Mouse (Mus musculus): ENCODE measurements around the gene Tbc1d10b. TPM values are rescaled to one million over a fixed set of nuclear protein-coding genes. Genes with fewer than 3 reads are reported as not detected.

The Tbc1d10b gene
- total RNA-seq, 1 experiment from 2014 or later: 38.9 TPM

DNA sequence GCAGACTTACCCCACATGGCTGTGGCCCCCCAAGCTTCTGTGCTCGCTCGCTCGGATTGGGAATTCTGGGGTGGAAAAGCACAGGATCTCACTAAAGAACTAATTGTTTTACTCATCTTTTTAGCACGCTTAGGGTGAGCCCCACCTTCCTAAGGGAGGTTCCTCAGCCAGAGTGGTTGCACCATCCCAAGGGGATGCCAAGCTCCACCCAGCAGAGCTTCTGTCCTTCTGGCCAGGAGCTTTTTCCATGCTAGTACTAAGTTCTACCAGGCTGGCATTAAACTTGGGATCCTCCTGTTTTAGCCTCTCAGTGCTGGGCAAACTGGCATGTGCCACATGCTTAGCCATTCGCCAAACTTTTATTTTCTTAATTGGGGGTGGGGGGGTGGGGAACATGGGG lies 45.7 kb downstream of the Tbc1d10b start:
- DNase-seq: peak; percentile 61

DNA sequence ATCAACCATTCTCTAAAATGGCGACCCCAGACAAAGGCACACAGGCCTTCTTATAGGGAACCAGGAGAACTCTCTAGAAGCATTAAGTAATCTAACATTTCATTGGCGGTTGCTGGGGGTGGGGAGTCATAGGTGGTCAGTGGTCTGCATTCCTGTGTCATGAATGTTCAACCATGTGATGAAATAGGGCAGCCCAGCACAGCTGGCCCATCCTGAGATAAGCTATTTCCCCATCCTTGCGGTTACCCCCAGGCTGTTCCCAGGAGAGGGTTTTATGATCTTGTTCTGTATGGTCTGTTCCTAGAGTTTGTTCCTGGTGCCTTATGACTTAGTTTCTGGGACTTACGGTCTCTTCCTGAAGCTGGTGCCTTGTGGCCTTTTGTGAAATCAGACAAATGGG lies 50.7 kb downstream of the Tbc1d10b start:
- no peak for DNase-seq

- DNase-seq: peak; percentile 30
Measured at GRCm38 (mm10) chr7:127153477-127153876, 54.8 kb downstream of the Tbc1d10b start.

DNA sequence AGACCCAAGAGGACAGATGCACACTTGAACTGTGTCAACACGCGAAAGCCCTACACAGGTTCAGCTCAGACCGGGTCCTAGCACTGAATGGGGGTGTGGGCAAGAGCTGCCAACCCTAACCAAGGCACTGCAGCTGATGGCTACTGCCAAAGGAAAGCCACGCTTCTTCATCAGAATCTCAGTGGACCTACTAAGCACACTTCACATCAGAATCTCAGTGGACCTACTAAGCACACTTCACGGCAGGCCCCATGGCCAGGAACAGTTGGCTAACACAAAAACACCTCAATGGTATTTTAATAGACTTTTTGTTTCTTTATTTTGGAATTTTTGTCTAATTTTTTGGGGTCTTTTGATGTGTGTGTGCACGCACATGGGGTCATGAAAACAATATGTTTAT lies 55.8 kb downstream of the Tbc1d10b start:
- no peak for DNase-seq

DNA sequence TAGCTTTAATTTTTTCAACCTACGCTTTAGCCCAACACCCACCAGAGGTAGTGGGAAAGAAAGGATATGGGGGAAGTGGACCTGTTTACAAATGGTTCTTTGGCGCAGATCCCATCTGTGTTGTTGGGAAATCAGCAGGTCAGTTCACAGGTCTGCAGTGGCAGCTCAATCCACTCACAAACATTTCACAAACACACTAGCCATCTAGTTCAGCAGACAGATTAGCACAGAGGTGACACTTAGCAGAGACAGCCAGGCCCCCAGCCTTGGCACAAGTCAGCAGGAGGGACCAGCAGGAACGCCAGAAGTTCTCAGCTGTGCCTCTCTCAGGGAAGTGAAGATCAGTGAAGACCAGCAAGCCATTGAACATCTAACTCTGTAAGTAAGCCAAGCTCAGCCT lies 60.4 kb downstream of the Tbc1d10b start:
- DNase-seq: no peak

Other genes starting within 250 kb of the Tbc1d10b start
- gene Cdipt, start 232.6 kb downstream of the Tbc1d10b start, total RNA-seq (2021): 78.2 and 83.0 TPM in 2 replicates
- 1.6 TPM in 2 replicates for gene Cdiptos, start 232.4 kb downstream of the Tbc1d10b start, total RNA-seq (2021)
- 61.7 and 63.8 TPM in 2 replicates for gene Mvp, start 193.8 kb downstream of the Tbc1d10b start, total RNA-seq (2021)
- gene Pagr1b, start 192.0 kb downstream of the Tbc1d10b start, total RNA-seq (2021): 3.0 and 3.2 TPM in 2 replicates
- 7.9 and 24.6 TPM in 2 replicates for gene Pagr1a, start 191.1 kb downstream of the Tbc1d10b start, total RNA-seq (2021)
- 8.4 and 26.9 TPM in 2 replicates for gene Gm42742, start 187.4 kb downstream of the Tbc1d10b start, total RNA-seq (2021)
- gene Prrt2, start 187.3 kb downstream of the Tbc1d10b start, total RNA-seq (2021): 3.5 and 4.6 TPM in 2 replicates
- gene Maz, start 181.4 kb downstream of the Tbc1d10b start, total RNA-seq (2021): 133 and 142 TPM in 2 replicates
- gene Kif22, start 166.0 kb downstream of the Tbc1d10b start, total RNA-seq (2021): 18.9 and 21.7 TPM in 2 replicates
- not detected in 2 replicates for gene Zg16, start 121.1 kb downstream of the Tbc1d10b start, total RNA-seq (2021)
- 1.3 and 5.7 TPM in 2 replicates for gene AI467606, start 117.1 kb downstream of the Tbc1d10b start, total RNA-seq (2021)
- gene Qprt, start 86.2 kb downstream of the Tbc1d10b start, total RNA-seq (2021): 1.8 and 11.4 TPM in 2 replicates
- 1.4 and 7.9 TPM in 2 replicates for gene Spn, start 70.6 kb downstream of the Tbc1d10b start, total RNA-seq (2021)
- gene Cd2bp2, start 12.4 kb downstream of the Tbc1d10b start, total RNA-seq (2021): 50.9 and 55.4 TPM in 2 replicates
- gene Mylpf, start 422 bp upstream of the Tbc1d10b start, total RNA-seq (2021): 4.3 and 4.9 TPM in 2 replicates
- gene Zfp553, start 24.6 kb upstream of the Tbc1d10b start, total RNA-seq (2021): 10.0 and 13.8 TPM in 2 replicates
- gene Sept1, start 24.7 kb upstream of the Tbc1d10b start, total RNA-seq (2021): 11.2 and 35.8 TPM in 2 replicates
- gene Zfp771, start 35.8 kb upstream of the Tbc1d10b start, total RNA-seq (2021): 25.9 and 28.1 TPM in 2 replicates
- 48.3 and 57.5 TPM in 2 replicates for gene Dctpp1, start 52.2 kb upstream of the Tbc1d10b start, total RNA-seq (2021)
- gene Sephs2, start 65.6 kb upstream of the Tbc1d10b start, total RNA-seq (2021): 147 and 187 TPM in 2 replicates
- gene Itgal, start 87.8 kb upstream of the Tbc1d10b start, total RNA-seq (2021): 2.2 and 8.8 TPM in 2 replicates
- 31.2 and 33.3 TPM in 2 replicates for gene Zfp768, start 137.1 kb upstream of the Tbc1d10b start, total RNA-seq (2021)
- gene Zfp747, start 167.6 kb upstream of the Tbc1d10b start, total RNA-seq (2021): 8.7 and 10.0 TPM in 2 replicates
- gene 9130019O22Rik, start 178.7 kb upstream of the Tbc1d10b start, total RNA-seq (2021): 3.3 and 5.3 TPM in 2 replicates
- gene E430018J23Rik, start 185.2 kb upstream of the Tbc1d10b start, total RNA-seq (2021): 8.5 and 9.4 TPM in 2 replicates
- gene Zfp764, start 198.4 kb upstream of the Tbc1d10b start, total RNA-seq (2021): 6.4 and 6.8 TPM in 2 replicates
- 8.9 and 11.9 TPM in 2 replicates for gene Zfp688, start 213.6 kb upstream of the Tbc1d10b start, total RNA-seq (2021)
- gene Zfp689, start 240.7 kb upstream of the Tbc1d10b start, total RNA-seq (2021): 3.5 and 5.0 TPM in 2 replicates

Measured in adrenal gland, postnatal 14 days (tissue).